Mouse (Mus musculus): ENCODE measurements around the gene Thoc6. TPM values are rescaled to one million over a fixed set of nuclear protein-coding genes. Genes with fewer than 3 reads are reported as not detected.
A peak's percentile ranks its signal among the peaks of the same experiment; 100 is the strongest.

Gene Thoc6
- total RNA-seq, 4 experiments from 2014 or later = 24.7 to 28.3 (median 26.7) TPM

DNA sequence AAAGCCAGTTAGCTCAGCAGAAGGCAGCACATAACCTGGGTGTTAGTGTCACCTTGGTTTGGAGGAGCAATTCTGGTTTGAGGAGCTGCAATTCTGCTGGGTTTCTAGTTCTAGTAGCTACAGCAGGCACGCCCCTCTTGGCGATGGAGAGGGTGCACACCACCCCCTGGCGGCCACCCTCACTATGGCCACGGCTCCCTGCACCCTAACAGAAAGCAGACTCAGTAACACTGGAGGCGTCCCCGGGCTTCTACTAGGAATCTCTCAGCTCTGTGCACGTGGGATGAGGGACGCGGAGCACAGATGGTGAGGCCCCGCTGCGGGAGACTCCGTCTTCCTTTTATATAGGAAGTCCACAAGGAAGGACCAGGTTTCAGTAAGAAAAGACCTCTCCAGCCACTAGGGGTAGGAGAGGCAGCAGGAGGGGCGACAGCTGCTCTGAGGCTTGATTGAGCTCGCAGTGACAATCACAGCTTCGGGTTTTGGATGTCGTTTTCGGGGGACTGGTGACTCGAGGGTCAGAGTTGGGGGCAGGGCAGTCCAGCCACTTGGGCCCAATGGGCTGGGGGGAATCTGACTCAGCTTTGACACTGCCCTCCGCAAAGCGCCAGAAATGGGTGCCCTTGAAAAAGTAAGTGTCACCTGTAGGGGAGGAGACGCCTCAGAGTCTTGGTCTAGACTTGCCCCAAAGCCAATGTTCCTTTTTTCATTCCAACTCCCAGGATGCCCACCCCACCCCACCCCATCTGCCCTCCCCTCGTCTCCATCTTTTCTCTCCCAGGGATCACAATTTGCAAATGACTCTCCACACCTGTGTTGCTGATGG lies 43.3 kb downstream of the Thoc6 start:
- DNase-seq = peak; percentile 54

GRCm38 (mm10) chr17:23627813-23628212 lies 45.9 kb downstream of the Thoc6 start:
- DNase-seq = no peak

- DNase-seq = no peak
Measured at GRCm38 (mm10) chr17:23620351-23620750, 53.3 kb downstream of the Thoc6 start.

Other genes starting within 250 kb of the Thoc6 start
- not detected for gene Vmn2r117, start 194.2 kb downstream of the Thoc6 start, total RNA-seq (2022)
- 10 to 100 TPM; 12.0 to 15.5 (median 12.9) TPM for gene Zfp213, start 109.6 kb downstream of the Thoc6 start, total RNA-seq (2022)
- 10 to 100 TPM in 3 of 4 experiments, 1 to 10 TPM in 1; 8.2 to 19.2 (median 14.6) TPM for gene Zfp13, start 74.4 kb downstream of the Thoc6 start, total RNA-seq (2022)
- gene Zscan10, start 73.0 kb downstream of the Thoc6 start, total RNA-seq (2022) = not detected
- under 1 TPM in 3 of 4 experiments, not detected in 1; 0.06 to 0.13 (median 0.09) TPM for gene Mmp25, start 28.6 kb downstream of the Thoc6 start, total RNA-seq (2022)
- gene Bicdl2, start 13.4 kb downstream of the Thoc6 start, total RNA-seq (2022) = not detected
- gene Hcfc1r1, start 286 bp downstream of the Thoc6 start, total RNA-seq (2022) = 100 to 1,000 TPM; 136 to 169 (median 147) TPM
- gene Tnfrsf12a, start 3.6 kb upstream of the Thoc6 start, total RNA-seq (2022) = 100 to 1,000 TPM; 156 to 243 (median 195) TPM
- gene Cldn6, start 5.4 kb upstream of the Thoc6 start, total RNA-seq (2022) = not detected
- gene Cldn9, start 10.1 kb upstream of the Thoc6 start, total RNA-seq (2022) = under 1 TPM in 2 of 4 experiments, not detected in 2; 0.17 to 0.38 TPM
- 10 to 100 TPM in 3 of 4 experiments, 1 to 10 TPM in 1; 2.4 to 62.8 (median 19.6) TPM for gene 1520401A03Rik, start 48.9 kb upstream of the Thoc6 start, total RNA-seq (2022)
- 1 to 10 TPM; 1.7 to 6.2 (median 3.6) TPM for gene Pkmyt1, start 52.5 kb upstream of the Thoc6 start, total RNA-seq (2022)
- 10 to 100 TPM in 3 of 4 experiments, 1 to 10 TPM in 1; 7.7 to 17.9 (median 12.0) TPM for gene Paqr4, start 67.0 kb upstream of the Thoc6 start, total RNA-seq (2022)
- under 1 TPM in 3 of 4 experiments, not detected in 1; 0.17 to 0.30 (median 0.26) TPM for gene Kremen2, start 72.0 kb upstream of the Thoc6 start, total RNA-seq (2022)
- 100 to 1,000 TPM in 2 of 4 experiments, 10 to 100 TPM in 2; 82.9 to 115 (median 102) TPM for gene Flywch1, start 97.7 kb upstream of the Thoc6 start, total RNA-seq (2022)
- 10 to 100 TPM in 3 of 4 experiments, 1 to 10 TPM in 1; 5.8 to 15.4 (median 13.1) TPM for gene Flywch2, start 112.2 kb upstream of the Thoc6 start, total RNA-seq (2022)
- 1,000 to 10,000 TPM in 1 of 4 experiments, 100 to 1,000 TPM in 3; 612 to 1,355 (median 855) TPM for gene Srrm2, start 116.7 kb upstream of the Thoc6 start, total RNA-seq (2022)
- gene Elob, start 155.3 kb upstream of the Thoc6 start, total RNA-seq (2022) = 100 to 1,000 TPM; 365 to 430 (median 403) TPM
- not detected for gene Prss33, start 162.2 kb upstream of the Thoc6 start, total RNA-seq (2022)
- not detected for gene Prss32, start 170.0 kb upstream of the Thoc6 start, total RNA-seq (2022)
- 1 to 10 TPM in 3 of 4 experiments, under 1 TPM in 1; 0.56 to 1.8 (median 1.4) TPM for gene Prss41, start 170.3 kb upstream of the Thoc6 start, total RNA-seq (2022)
- gene Prss21, start 194.2 kb upstream of the Thoc6 start, total RNA-seq (2022) = not detected
- not detected for gene Dcpp1, start 207.0 kb upstream of the Thoc6 start, total RNA-seq (2022)
- gene Dcpp2, start 207.0 kb upstream of the Thoc6 start, total RNA-seq (2022) = not detected
- gene Dcpp3, start 243.6 kb upstream of the Thoc6 start, total RNA-seq (2022) = not detected

Measured in adrenal gland, adult 8-10 months (tissue).